Mouse (Mus musculus) G1E (cell line): Measurements from ENCODE around the gene Lamb2.

ENCODE experiments used
- CTCF ChIP-seq: IDR thresholded peaks from 2 replicates; pipeline ENCODE4 v1.5.1; 2012; ENCODE audit warnings: low read depth, low read length, inconsistent platforms, mixed read lengths
- GATA1 ChIP-seq: IDR thresholded peaks from 2 replicates; pipeline ENCODE4 v1.6.1; 2012; ENCODE audit warnings: borderline replicate concordance, low read length, inconsistent platforms, mixed read lengths
- POLR2AphosphoS5 ChIP-seq: IDR thresholded peaks from 2 replicates; pipeline ENCODE4 v1.6.1; 2012; ENCODE audit warnings: low read depth, low read length, inconsistent platforms; ENCODE audit not compliant: insufficient replicate concordance
- TAL1 ChIP-seq: conservative IDR thresholded peaks from 2 replicates; pipeline ENCODE4 v1.6.1; 2012; ENCODE audit warnings: low read depth, low read length, inconsistent platforms, mixed read lengths

GRCm38 (mm10) chr9:108521604-108522003 is 42.1 kb downstream of the Lamb2 start:
- TF ChIP-seq CTCF (no peak), TAL1 (no peak), GATA1 (no peak), POLR2AphosphoS5 (no peak)
